Mouse (Mus musculus): ENCODE measurements around the gene Wdr11. TPM values are rescaled to one million over a fixed set of nuclear protein-coding genes. Genes with fewer than 3 reads are reported as not detected.

The Wdr11 gene
- polyA plus RNA-seq, 1 experiment from 2014 or later, result 38.3 TPM

GRCm38 (mm10) chr7:129673776-129674175 lies 82.1 kb downstream of the Wdr11 start:
- H3K27ac ChIP-seq (replicated peaks), result no peak overlapping the region
- H3K36me3 ChIP-seq, result no peaks in the 10 kb centered on the region
- peaks cover 15% of the 10 kb centered on the region; the same call in 1 of the 2 replicates for H3K4me1 ChIP-seq
- 0 out of 2 replicates have a peak, but pooled peaks cover 2% of the 10 kb centered on the region for H3K27me3 ChIP-seq
- H3K4me3 ChIP-seq, result no peak overlapping the region
- ATAC-seq (replicated peaks), result no peak
- H3K9ac ChIP-seq (replicated peaks), result no peak overlapping the region
- WGBS, result 24% methylated on average over 9 of the region's 9 CpGs
- no peak overlapping the region for H3K4me2 ChIP-seq (replicated peaks)
- H3K9me3 ChIP-seq, result no peaks in the 10 kb centered on the region

GRCm38 (mm10) chr7:129674558-129674957 lies 82.9 kb downstream of the Wdr11 start:
- H3K9me3 ChIP-seq, result no peaks in the 10 kb centered on the region
- H3K9ac ChIP-seq (replicated peaks), result no peak overlapping the region
- ATAC-seq (replicated peaks), result no peak
- 71% methylated on average over 4 of the region's 4 CpGs for WGBS
- H3K27me3 ChIP-seq, result 0 out of 2 replicates have a peak, but pooled peaks cover 2% of the 10 kb centered on the region
- no peak overlapping the region for H3K27ac ChIP-seq (replicated peaks)
- no peak overlapping the region for H3K4me3 ChIP-seq
- H3K4me1 ChIP-seq, result peaks cover 15% of the 10 kb centered on the region; the same call in 1 of the 2 replicates
- H3K36me3 ChIP-seq, result no peaks in the 10 kb centered on the region
- H3K4me2 ChIP-seq (replicated peaks), result no peak overlapping the region

- Histone ChIP-seq H3K4me2 (replicated peaks) (no peak overlapping the region), H3K27ac (replicated peaks) (no peak overlapping the region), H3K36me3 (no peaks in the 10 kb centered on the region), H3K4me1 (peaks cover 15% of the 10 kb centered on the region; the same call in 1 of the 2 replicates), H3K4me3 (no peak overlapping the region), H3K9me3 (no peaks in the 10 kb centered on the region), H3K9ac (replicated peaks) (no peak overlapping the region), H3K27me3 (0 out of 2 replicates have a peak, but pooled peaks cover 2% of the 10 kb centered on the region)
- ATAC-seq (replicated peaks), result no peak
- 94% methylated on average over 6 of the region's 6 CpGs for WGBS
These were observed 84.2 kb downstream of the Wdr11 start for GRCm38 (mm10) chr7:129675852-129676251.

GRCm38 (mm10) chr7:129677141-129677540 lies 85.5 kb downstream of the Wdr11 start:
- Histone ChIP-seq H3K4me3 (no peak overlapping the region), H3K9ac (replicated peaks) (no peak overlapping the region), H3K27me3 (no peaks in the 10 kb centered on the region), H3K36me3 (no peaks in the 10 kb centered on the region), H3K27ac (replicated peaks) (no peak overlapping the region), H3K4me2 (replicated peaks) (no peak overlapping the region), H3K4me1 (peaks cover 15% of the 10 kb centered on the region; the same call in 1 of the 2 replicates), H3K9me3 (no peaks in the 10 kb centered on the region)
- no peak for ATAC-seq (replicated peaks)
- WGBS, result 67% methylated on average over 4 of the region's 4 CpGs

- Histone ChIP-seq H3K36me3 (no peaks in the 10 kb centered on the region), H3K9ac (replicated peaks) (no peak overlapping the region), H3K4me2 (replicated peaks) (no peak overlapping the region), H3K9me3 (no peaks in the 10 kb centered on the region), H3K27ac (replicated peaks) (no peak overlapping the region), H3K4me1 (peaks cover 13% of the 10 kb centered on the region; the same call in 1 of the 2 replicates), H3K27me3 (no peaks in the 10 kb centered on the region), H3K4me3 (no peak overlapping the region)
- WGBS, result 82% methylated on average over 8 of the region's 8 CpGs
- ATAC-seq (replicated peaks), result no peak
These were observed 86.8 kb downstream of the Wdr11 start for GRCm38 (mm10) chr7:129678431-129678830.

GRCm38 (mm10) chr7:129678972-129679371 lies 87.3 kb downstream of the Wdr11 start:
- 60% methylated on average over 8 of the region's 8 CpGs for WGBS
- H3K36me3 ChIP-seq, result no peaks in the 10 kb centered on the region
- H3K4me1 ChIP-seq, result peaks cover 8% of the 10 kb centered on the region; the same call in 1 of the 2 replicates
- no peak overlapping the region for H3K9ac ChIP-seq (replicated peaks)
- no peak overlapping the region for H3K4me2 ChIP-seq (replicated peaks)
- no peak overlapping the region for H3K4me3 ChIP-seq
- no peak for ATAC-seq (replicated peaks)
- no peak overlapping the region for H3K27ac ChIP-seq (replicated peaks)
- no peaks in the 10 kb centered on the region for H3K27me3 ChIP-seq
- no peaks in the 10 kb centered on the region for H3K9me3 ChIP-seq

- 43% methylated on average over 10 of the region's 10 CpGs for WGBS
- no peak for ATAC-seq (replicated peaks)
These were observed 89.0 kb downstream of the Wdr11 start for GRCm38 (mm10) chr7:129680534-129681210.

GRCm38 (mm10) chr7:129682525-129682924 lies 90.9 kb downstream of the Wdr11 start:
- H3K36me3 ChIP-seq, result no peaks in the 10 kb centered on the region
- H3K9me3 ChIP-seq, result no peaks in the 10 kb centered on the region
- no peak overlapping the region for H3K27ac ChIP-seq (replicated peaks)
- H3K27me3 ChIP-seq, result no peaks in the 10 kb centered on the region
- H3K4me1 ChIP-seq, result no peaks in the 10 kb centered on the region
- H3K4me3 ChIP-seq, result no peak overlapping the region
- no peak for ATAC-seq (replicated peaks)
- WGBS, result 81% methylated on average over 3 of the region's 3 CpGs
- no peak overlapping the region for H3K9ac ChIP-seq (replicated peaks)
- no peak overlapping the region for H3K4me2 ChIP-seq (replicated peaks)

More at GRCm38 (mm10) chr7:129680534-129681210, 89.0 kb downstream of the Wdr11 start:
- Histone ChIP-seq H3K4me2 (replicated peaks) (no peak overlapping the region), H3K27me3 (no peaks in the 10 kb centered on the region), H3K4me3 (no peak overlapping the region), H3K9me3 (no peaks in the 10 kb centered on the region), H3K9ac (replicated peaks) (no peak overlapping the region), H3K27ac (replicated peaks) (no peak overlapping the region), H3K4me1 (no peaks in the 10 kb centered on the region), H3K36me3 (no peaks in the 10 kb centered on the region)

- H3K9ac ChIP-seq (replicated peaks), result no peak overlapping the region
- WGBS, result 78% methylated on average over 5 of the region's 5 CpGs
These were observed 93.7 kb downstream of the Wdr11 start for GRCm38 (mm10) chr7:129685326-129685725.

More at GRCm38 (mm10) chr7:129685326-129685725, 93.7 kb downstream of the Wdr11 start:
- no peaks in the 10 kb centered on the region for H3K4me1 ChIP-seq
- H3K27me3 ChIP-seq, result no peaks in the 10 kb centered on the region
- no peaks in the 10 kb centered on the region for H3K9me3 ChIP-seq
- no peaks in the 10 kb centered on the region for H3K36me3 ChIP-seq
- H3K4me2 ChIP-seq (replicated peaks), result no peak overlapping the region
- ATAC-seq (replicated peaks), result no peak
- H3K4me3 ChIP-seq, result no peak overlapping the region
- no peak overlapping the region for H3K27ac ChIP-seq (replicated peaks)
